Mouse (Mus musculus) stomach, postnatal 0 days (tissue): Measurements from ENCODE around the gene Galc. TPM values are rescaled to one million over a fixed set of nuclear protein-coding genes. Genes with fewer than 3 reads are reported as not detected.

ENCODE experiments used
- ATAC-seq: fragments of 200-750 bp; cut with Nextera tagmentation; 2 replicates; pipeline ENCODE4 v1.8.0; 2017; ENCODE audit not compliant: low FRiP score, low TSS enrichment
- DNase-seq: peaks from one replicate; pipeline ENCODE4 v3.0.0-alpha.2; 2016; ENCODE audit warnings: low spot score
- H3K27ac ChIP-seq: fragments of 300-500 bp; sonication (generic); replicated peaks from 2 replicates; pipeline ENCODE4 v1.5.1; 2014; ENCODE audit warnings: mild to moderate bottlenecking, control low read depth
- H3K27me3 ChIP-seq: fragments of 300-500 bp; sonication (generic); 2 replicates; pipeline ENCODE4 v1.6.1; 2014; ENCODE audit warnings: low read length; ENCODE audit not compliant: control insufficient read depth, insufficient read depth
- H3K36me3 ChIP-seq: fragments of 300-500 bp; sonication (generic); 2 replicates; pipeline ENCODE4 v1.6.1; 2014; ENCODE audit warnings: low read length, mixed read lengths; ENCODE audit not compliant: control insufficient read depth, insufficient read depth
- H3K4me1 ChIP-seq: fragments of 300-500 bp; sonication (generic); replicated peaks from 2 replicates; pipeline ENCODE4 v1.6.1; 2014; ENCODE audit warnings: antibody characterized with exemption; ENCODE audit not compliant: control insufficient read depth, insufficient read depth
- H3K4me2 ChIP-seq: fragments of 300-500 bp; sonication (generic); replicated peaks from 2 replicates; pipeline ENCODE4 v1.6.1; 2014; ENCODE audit warnings: low read depth, mild to moderate bottlenecking, control low read depth, moderate library complexity
- H3K4me3 ChIP-seq: fragments of 300-500 bp; sonication (generic); 2 replicates; pipeline ENCODE4 v1.5.1; 2014; ENCODE audit warnings: low read depth, low read length, control low read depth
- H3K9ac ChIP-seq: fragments of 300-500 bp; sonication (generic); 2 replicates; pipeline ENCODE4 v1.6.1; 2014; ENCODE audit warnings: mild to moderate bottlenecking, low read length, control low read depth, mixed read lengths
- H3K9me3 ChIP-seq: fragments of 300-500 bp; sonication (generic); 2 replicates; pipeline ENCODE4 v1.6.1; 2016; ENCODE audit warnings: low read length; ENCODE audit not compliant: control insufficient read depth
- CTCF ChIP-seq: IDR thresholded peaks from 2 replicates; pipeline ENCODE4 v1.5.1; 2016; ENCODE audit warnings: antibody characterized with exemption, low read depth, mild to moderate bottlenecking, moderate library complexity
- EP300 ChIP-seq: optimal IDR thresholded peaks from 2 replicates; pipeline ENCODE3; 2016; ENCODE audit warnings: antibody characterized with exemption
- WGBS: fragments of 180-500 bp; shearing (Covaris S2); extraction: QIAGEN DNeasy Blood & Tissue Kit; methylation state at CpG from one replicate; pipeline ENCODE4 v1.1.7; 2014; 5-methylcytosine and 5-hydroxymethylcytosine counted together
- polyA plus RNA-seq: library from polyadenylated mRNA; unstranded; fragments of >200 nt; fragmentation: Nextera tagmentation; extraction: Ambion mirVana; gene quantifications from 2 replicates; pipeline ENCODE4 v1.2.1, GENCODE M21; 2015

The Galc gene
- polyA plus RNA-seq = 4.1 and 4.3 TPM in 2 replicates

DNA sequence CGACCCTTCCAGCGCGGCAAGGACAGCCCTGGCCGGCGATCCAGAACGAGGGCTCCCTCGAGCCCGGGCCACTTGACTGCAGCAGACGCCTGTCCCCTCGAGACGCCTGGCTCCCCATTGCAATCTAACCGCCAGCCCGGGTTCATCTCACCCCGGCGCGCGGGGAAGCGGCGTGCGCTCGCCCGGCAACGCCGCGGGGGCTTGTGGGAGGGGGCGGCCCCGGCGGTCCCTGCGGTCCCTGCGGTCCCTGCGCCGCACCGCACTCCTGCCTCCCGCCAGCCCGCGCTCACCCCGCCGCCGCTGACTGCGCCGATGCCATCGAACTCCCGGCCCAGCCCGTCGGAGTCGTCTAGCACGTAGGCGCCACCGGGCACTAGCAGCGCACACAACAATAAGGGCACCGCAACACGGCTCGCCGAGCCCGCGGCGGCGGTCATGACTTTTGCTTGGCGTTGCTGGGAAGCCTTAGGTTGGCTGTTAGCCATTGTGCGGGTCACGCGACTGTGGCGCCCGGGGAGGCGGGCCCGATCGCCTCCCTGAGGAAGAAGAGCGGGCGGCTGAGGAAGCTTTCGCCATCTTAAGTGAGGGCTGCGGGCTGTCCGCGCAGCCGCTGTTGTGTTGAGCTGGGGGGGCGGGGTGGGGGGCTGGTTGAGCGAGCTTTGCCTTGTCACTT, at the start of gene Galc:
Galc (minus strand) TSS at position 615 of the 673 bp plus-strand sequence.
- TF ChIP-seq CTCF = no peak
- no peak for TF ChIP-seq EP300
- H3K4me2 ChIP-seq = peak within 1 kb of the TSS; percentile 78
- H3K9ac ChIP-seq = peak within 1 kb of the TSS; percentile 94
- H3K9me3 ChIP-seq = no peaks in the 10 kb centered on the region
- no peaks in the 10 kb centered on the region for H3K27me3 ChIP-seq
- peak within 1 kb of the TSS; percentile 86 for H3K27ac ChIP-seq
- H3K36me3 ChIP-seq = no peaks in the 10 kb centered on the region; the same call in 1 of the 2 replicates
- ATAC-seq (peak; percentile 94), DNase-seq (peak; percentile 86)
- peak within 1 kb of the TSS; percentile 89 for H3K4me3 ChIP-seq
- H3K4me1 ChIP-seq = no peaks in the 10 kb centered on the region
- WGBS = under 1% methylated on average over 67 of the region's 76 CpGs

DNA sequence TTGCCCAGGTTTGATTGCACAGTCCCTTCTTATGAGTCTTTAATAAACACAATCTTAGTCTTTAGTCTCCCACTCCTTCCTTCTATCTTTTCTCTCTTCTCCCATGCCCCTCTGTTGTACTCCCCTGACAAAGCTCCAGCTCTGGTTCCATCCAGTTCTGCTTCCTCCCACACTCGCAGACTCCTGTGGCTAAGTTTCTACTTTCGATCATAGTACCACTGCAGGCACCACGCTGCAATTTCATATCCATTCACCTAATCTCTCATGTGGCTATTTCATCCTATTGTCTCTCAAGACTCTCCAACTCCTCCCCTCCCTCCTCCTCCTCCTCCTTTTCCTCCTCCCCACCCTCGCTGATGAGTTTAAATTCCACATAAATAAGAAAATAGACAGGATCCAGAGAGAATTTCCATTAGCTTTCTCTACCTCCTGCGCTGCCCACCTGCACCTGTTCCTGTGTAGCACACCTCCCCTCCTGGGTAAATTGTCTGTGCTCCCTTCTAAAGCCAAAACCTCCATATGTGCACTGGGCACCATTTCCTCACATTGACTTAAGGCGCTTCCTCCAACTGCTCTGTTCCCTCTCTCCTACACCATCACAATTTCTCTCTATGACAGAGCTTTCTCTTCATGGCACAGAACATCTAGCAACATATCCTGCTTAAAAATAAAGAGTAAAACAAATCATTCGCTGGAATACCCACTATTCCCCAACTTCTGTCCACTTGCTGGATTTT, 48.1 kb upstream of the Galc start:
- ATAC-seq = no peak
- no peaks in the 10 kb centered on the region for H3K4me1 ChIP-seq
- no peaks in the 10 kb centered on the region for H3K27me3 ChIP-seq
- DNase-seq = no peak
- H3K27ac ChIP-seq = no peak overlapping the region
- TF ChIP-seq CTCF = no peak
- TF ChIP-seq EP300 = no peak
- 79% methylated on average over 7 of the region's 7 CpGs for WGBS
- H3K9ac ChIP-seq = no peak overlapping the region
- H3K4me2 ChIP-seq = no peak overlapping the region
- H3K36me3 ChIP-seq = no peaks in the 10 kb centered on the region
- H3K9me3 ChIP-seq = no peaks in the 10 kb centered on the region
- no peak overlapping the region for H3K4me3 ChIP-seq

DNA sequence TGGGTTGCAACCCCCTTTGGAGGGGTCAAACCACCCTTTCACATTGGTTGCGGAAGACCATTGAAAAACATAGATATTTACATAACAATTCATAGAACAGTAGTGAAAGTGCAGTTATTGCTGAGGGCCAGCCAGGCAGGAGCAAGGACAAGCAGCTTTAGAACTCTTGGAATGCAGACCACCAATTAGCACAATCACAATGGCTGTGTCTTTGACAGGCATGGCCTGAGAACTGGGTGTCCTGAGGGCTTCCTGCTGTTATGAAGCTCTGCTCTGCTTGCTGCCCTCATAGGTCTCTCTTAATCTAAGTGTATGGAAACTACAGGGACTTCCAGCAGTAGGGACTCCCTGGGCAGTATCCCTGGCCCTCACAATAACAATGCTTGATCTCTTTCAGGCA, 43.8 kb upstream of the Galc start:
- Histone ChIP-seq H3K4me1 (no peaks in the 10 kb centered on the region), H3K9ac (no peak overlapping the region), H3K36me3 (no peaks in the 10 kb centered on the region), H3K9me3 (no peaks in the 10 kb centered on the region), H3K4me2 (no peak overlapping the region), H3K27me3 (no peaks in the 10 kb centered on the region), H3K4me3 (no peak overlapping the region), H3K27ac (no peak overlapping the region)
- no peak for DNase-seq
- WGBS = 95% methylated on average over 1 of the region's 1 CpGs
- no peak for ATAC-seq
- no peak for TF ChIP-seq CTCF
- TF ChIP-seq EP300 = no peak

DNA sequence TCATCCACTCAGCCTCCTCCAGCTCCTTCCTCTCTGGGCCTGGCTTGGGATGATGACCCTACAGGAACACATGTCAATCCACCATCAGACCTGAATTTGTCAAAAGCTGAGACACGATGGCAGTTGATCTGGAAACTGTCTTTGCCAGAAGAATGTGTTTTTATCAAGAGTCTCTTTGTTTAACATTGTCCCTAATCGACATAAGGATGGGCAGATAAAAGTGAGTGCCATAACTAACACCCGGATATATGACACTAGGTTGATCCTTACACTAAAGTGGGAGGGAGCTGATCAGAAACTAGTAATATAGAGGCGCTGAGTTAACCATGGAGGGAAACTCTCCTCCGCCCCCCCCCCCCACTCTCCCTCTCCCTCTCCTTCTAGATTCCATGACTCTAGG, 42.7 kb upstream of the Galc start:
- Histone ChIP-seq H3K27ac (no peak overlapping the region), H3K4me2 (no peak overlapping the region), H3K4me1 (no peaks in the 10 kb centered on the region), H3K27me3 (no peaks in the 10 kb centered on the region), H3K9ac (no peak overlapping the region), H3K36me3 (no peaks in the 10 kb centered on the region), H3K9me3 (no peaks in the 10 kb centered on the region), H3K4me3 (no peak overlapping the region)
- WGBS = 77% methylated on average over 5 of the region's 5 CpGs
- no peak for TF ChIP-seq EP300
- no peak for TF ChIP-seq CTCF
- no peak for DNase-seq
- no peak for ATAC-seq

DNA sequence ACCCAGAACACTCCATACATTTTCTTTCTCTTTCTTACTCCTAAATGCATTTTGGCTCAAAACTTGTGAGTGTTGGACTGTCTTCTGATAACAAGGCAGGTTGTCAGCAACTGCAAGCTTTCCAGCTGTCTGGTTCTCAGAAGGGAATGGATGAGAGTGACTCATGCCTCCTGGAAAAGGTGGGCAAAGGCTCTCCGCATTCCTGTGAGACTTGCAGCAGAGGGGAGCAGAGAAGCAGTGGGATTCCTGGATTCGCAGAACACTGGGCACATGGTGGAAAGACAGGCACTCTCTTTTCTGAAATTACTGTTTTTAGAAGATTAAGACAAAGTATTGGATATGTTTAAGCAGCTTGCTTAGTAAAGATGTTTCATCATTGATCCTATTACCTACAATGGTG, 35.0 kb upstream of the Galc start:
- Histone ChIP-seq H3K36me3 (no peaks in the 10 kb centered on the region), H3K4me3 (no peak overlapping the region), H3K9me3 (no peaks in the 10 kb centered on the region), H3K4me1 (no peaks in the 10 kb centered on the region), H3K27ac (no peak overlapping the region), H3K4me2 (no peak overlapping the region), H3K27me3 (no peaks in the 10 kb centered on the region), H3K9ac (no peak overlapping the region)
- DNase-seq = no peak
- TF ChIP-seq CTCF = no peak
- no peak for TF ChIP-seq EP300
- WGBS = 75% methylated on average over 2 of the region's 2 CpGs
- ATAC-seq = no peak

DNA sequence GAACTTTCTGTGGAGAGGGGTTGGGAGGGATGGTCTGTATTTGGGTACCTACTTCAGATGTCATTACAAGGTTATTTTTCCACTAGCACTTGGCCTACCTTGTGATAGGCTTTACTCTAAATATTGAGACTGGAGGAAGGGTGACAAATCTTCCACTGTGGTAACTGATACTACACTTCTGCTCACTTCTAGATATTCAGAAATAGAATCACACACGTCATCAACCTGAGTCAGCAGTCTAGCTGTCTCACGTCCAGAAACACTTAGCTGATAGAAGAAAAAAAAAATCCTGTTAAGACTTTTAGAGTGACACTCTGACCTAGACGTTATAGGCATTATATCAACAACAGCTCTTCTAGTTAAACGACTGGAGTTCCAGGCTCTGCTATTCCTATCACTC, 33.0 kb upstream of the Galc start:
- H3K9me3 ChIP-seq = no peaks in the 10 kb centered on the region
- DNase-seq (no peak), ATAC-seq (no peak)
- H3K27me3 ChIP-seq = no peaks in the 10 kb centered on the region
- TF ChIP-seq CTCF (no peak), EP300 (no peak)
- H3K27ac ChIP-seq = no peak overlapping the region
- H3K9ac ChIP-seq = no peak overlapping the region
- H3K4me3 ChIP-seq = no peak overlapping the region
- H3K4me1 ChIP-seq = no peaks in the 10 kb centered on the region
- no peak overlapping the region for H3K4me2 ChIP-seq
- 35% methylated on average over 4 of the region's 4 CpGs for WGBS
- no peaks in the 10 kb centered on the region for H3K36me3 ChIP-seq
